Mouse (Mus musculus) MEL (cell line): ENCODE data around the gene 2610528J11Rik. TPM values are rescaled to one million over a fixed set of nuclear protein-coding genes. Genes with fewer than 3 reads are reported as not detected.

Experiments used
- DNase-seq: peaks from one replicate; pipeline ENCODE4 v3.0.0; 2011; ENCODE audit warnings: low read depth, low spot score
- H3K27ac ChIP-seq: 2 replicates; pipeline ENCODE4 v1.5.1; 2012; ENCODE audit warnings: low read depth, mild to moderate bottlenecking, control low read depth, low read length, moderate library complexity; ENCODE audit not compliant: control insufficient read depth
- H3K27me3 ChIP-seq, 2 experiments: fragments of 150-350 bp in 1 of 2; sonication (generic) in 1 of 2; 2 replicates each; pipeline ENCODE4 v1.6.1; 2012; ENCODE audit warnings: low read length in 2 of 2, mild to moderate bottlenecking in 2 of 2, improper control_type of control experiment in 1 of 2, moderate library complexity in 1 of 2; ENCODE audit not compliant: insufficient read depth in 2 of 2, control insufficient read depth in 1 of 2
- H3K36me3 ChIP-seq, 2 experiments: 2 replicates each; pipeline ENCODE4 v1.6.1; 2012 to 2014; ENCODE audit warnings: low read length in 2 of 2, improper control_type of control experiment in 1 of 2, inconsistent platforms in 1 of 2, mild to moderate bottlenecking in 1 of 2; ENCODE audit not compliant: insufficient read depth in 2 of 2, control insufficient read depth in 1 of 2
- H3K4me1 ChIP-seq, 2 experiments: fragments of 150-350 bp in 1 of 2; sonication (generic) in 1 of 2; 2 replicates each; pipeline ENCODE4 v1.6.1; 2012; ENCODE audit warnings: low read length in 2 of 2, improper control_type of control experiment in 1 of 2, mild to moderate bottlenecking in 1 of 2; ENCODE audit not compliant: insufficient read depth in 2 of 2, control insufficient read depth in 1 of 2
- H3K4me3 ChIP-seq, 2 experiments: fragments of 150-350 bp in 1 of 2; sonication (generic) in 1 of 2; 2 replicates each; pipeline ENCODE4 v1.5.1; 2012; ENCODE audit warnings: low read depth in 2 of 2, low read length in 2 of 2, mild to moderate bottlenecking in 2 of 2, moderate library complexity in 2 of 2, control low read depth in 1 of 2, improper control_type of control experiment in 1 of 2; ENCODE audit not compliant: control insufficient read depth in 1 of 2, insufficient read depth in 1 of 2
- H3K79me2 ChIP-seq: 2 replicates; pipeline ENCODE4 v1.6.1; 2012; ENCODE audit warnings: mild to moderate bottlenecking, low read length, moderate library complexity; ENCODE audit not compliant: control insufficient read depth, poor library complexity, insufficient read depth
- H3K9ac ChIP-seq: 2 replicates; pipeline ENCODE4 v1.6.1; 2012; ENCODE audit warnings: low read depth, mild to moderate bottlenecking, control low read depth, low read length, moderate library complexity; ENCODE audit not compliant: control insufficient read depth, poor library complexity, severe bottlenecking
- H3K9me3 ChIP-seq: fragments of 150-350 bp; sonication (generic); replicated peaks from 2 replicates; pipeline ENCODE4 v1.6.1; 2012; ENCODE audit warnings: mild to moderate bottlenecking, low read length, improper control_type of control experiment, moderate library complexity; ENCODE audit not compliant: insufficient read depth
- CTCF ChIP-seq, 3 experiments: IDR thresholded peaks in 2 of 3; conservative IDR thresholded peaks in 1 of 3; 2 replicates each; pipeline ENCODE4 v1.5.1; 2011 to 2012; ENCODE audit warnings: low read length in 3 of 3, low read depth in 2 of 3, mild to moderate bottlenecking in 2 of 3, improper control_type of control experiment in 1 of 3, inconsistent platforms in 1 of 3, mixed read lengths in 1 of 3, moderate library complexity in 1 of 3; ENCODE audit not compliant: control insufficient read depth in 1 of 3, insufficient read depth in 1 of 3, poor library complexity in 1 of 3, severe bottlenecking in 1 of 3
- E2F4 ChIP-seq: IDR thresholded peaks from 2 replicates; pipeline ENCODE4 v1.6.1; 2011; ENCODE audit warnings: low read depth, low read length, improper control_type of control experiment, borderline replicate concordance
- ELF1 ChIP-seq: IDR thresholded peaks from 2 replicates; pipeline ENCODE4 v1.6.1; 2014; ENCODE audit warnings: low read depth, mild to moderate bottlenecking, inconsistent platforms, low read length, improper control_type of control experiment, moderate library complexity
- EP300 ChIP-seq, 2 experiments: IDR thresholded peaks; 2 replicates each; pipeline ENCODE4 v1.6.1; 2011; ENCODE audit warnings: improper control_type of control experiment in 2 of 2, low read length in 2 of 2, low read depth in 1 of 2, mild to moderate bottlenecking in 1 of 2
- ETS1 ChIP-seq: IDR thresholded peaks from 2 replicates; pipeline ENCODE4 v1.6.1; 2012; ENCODE audit warnings: low read depth, mild to moderate bottlenecking, inconsistent platforms, low read length, improper control_type of control experiment, moderate library complexity
- GATA1 ChIP-seq: IDR thresholded peaks from 2 replicates; pipeline ENCODE4 v1.6.1; 2011; ENCODE audit warnings: low read depth, low read length, improper control_type of control experiment
- HCFC1 ChIP-seq: IDR thresholded peaks from 2 replicates; pipeline ENCODE4 v1.6.1; 2012; ENCODE audit warnings: low read depth, mild to moderate bottlenecking, inconsistent platforms, low read length, improper control_type of control experiment, moderate library complexity
- MAFK ChIP-seq: IDR thresholded peaks from 2 replicates; pipeline ENCODE4 v1.6.1; 2011; ENCODE audit warnings: low read depth, mild to moderate bottlenecking, low read length, improper control_type of control experiment, borderline replicate concordance
- MAZ ChIP-seq: IDR thresholded peaks from 2 replicates; pipeline ENCODE4 v1.6.1; 2012; ENCODE audit warnings: low read depth, mild to moderate bottlenecking, inconsistent platforms, low read length, improper control_type of control experiment
- MEF2A ChIP-seq: IDR thresholded peaks from 2 replicates; pipeline ENCODE4 v1.6.1; 2014; ENCODE audit warnings: low read depth, mild to moderate bottlenecking, inconsistent platforms, low read length, improper control_type of control experiment; ENCODE audit not compliant: poor library complexity, insufficient replicate concordance, severe bottlenecking; ENCODE audit errors: extremely low read depth
- MXI1 ChIP-seq: IDR thresholded peaks from 2 replicates; pipeline ENCODE4 v1.6.1; 2011; ENCODE audit warnings: mild to moderate bottlenecking, low read depth, low read length, improper control_type of control experiment
- POLR2A ChIP-seq, 2 experiments: IDR thresholded peaks; 2 replicates each; pipeline ENCODE4 v1.6.1; 2011 to 2012; ENCODE audit warnings: low read length in 2 of 2, mild to moderate bottlenecking in 2 of 2, control low read depth in 1 of 2, improper control_type of control experiment in 1 of 2, low read depth in 1 of 2, moderate library complexity in 1 of 2; ENCODE audit not compliant: control insufficient read depth in 1 of 2, insufficient read depth in 1 of 2, poor library complexity in 1 of 2
- RAD21 ChIP-seq: IDR thresholded peaks from 2 replicates; pipeline ENCODE4 v1.6.1; 2011; ENCODE audit warnings: mild to moderate bottlenecking, low read depth, low read length, improper control_type of control experiment
- RCOR1 ChIP-seq: IDR thresholded peaks from 2 replicates; pipeline ENCODE4 v1.6.1; 2012; ENCODE audit warnings: low read depth, mild to moderate bottlenecking, inconsistent platforms, low read length, improper control_type of control experiment
- SIN3A ChIP-seq: IDR thresholded peaks from 2 replicates; pipeline ENCODE4 v1.6.1; 2012; ENCODE audit warnings: low read length, improper control_type of control experiment, inconsistent platforms
- SMC3 ChIP-seq: IDR thresholded peaks from 2 replicates; pipeline ENCODE4 v1.6.1; 2011; ENCODE audit warnings: low read depth, low read length, improper control_type of control experiment
- TAL1 ChIP-seq: IDR thresholded peaks from 2 replicates; pipeline ENCODE4 v1.6.1; 2012; ENCODE audit warnings: mild to moderate bottlenecking, inconsistent platforms, low read length, moderate library complexity, mixed read lengths
- TCF12 ChIP-seq: IDR thresholded peaks from 2 replicates; pipeline ENCODE4 v1.6.1; 2014; ENCODE audit warnings: low read depth, mild to moderate bottlenecking, inconsistent platforms, low read length, improper control_type of control experiment, moderate library complexity
- USF1 ChIP-seq: IDR thresholded peaks from 2 replicates; pipeline ENCODE4 v1.6.1; 2014; ENCODE audit warnings: low read depth, mild to moderate bottlenecking, inconsistent platforms, low read length, improper control_type of control experiment, moderate library complexity
- USF2 ChIP-seq, 2 experiments: IDR thresholded peaks; 2 replicates each; pipeline ENCODE4 v1.6.1; 2011 to 2012; ENCODE audit warnings: improper control_type of control experiment in 2 of 2, low read length in 2 of 2, borderline replicate concordance in 1 of 2, inconsistent platforms in 1 of 2, low read depth in 1 of 2, mild to moderate bottlenecking in 1 of 2; ENCODE audit not compliant: insufficient read depth in 1 of 2
- ZC3H11A ChIP-seq: IDR thresholded peaks from 2 replicates; pipeline ENCODE4 v1.6.1; 2012; ENCODE audit warnings: low read depth, mild to moderate bottlenecking, inconsistent platforms, low read length, improper control_type of control experiment
- ZMIZ1 ChIP-seq: IDR thresholded peaks from 2 replicates; pipeline ENCODE4 v1.6.1; 2012; ENCODE audit warnings: low read depth, mild to moderate bottlenecking, inconsistent platforms, low read length, improper control_type of control experiment, moderate library complexity
- ZNF384 ChIP-seq: IDR thresholded peaks from 2 replicates; pipeline ENCODE4 v1.6.1; 2012; ENCODE audit warnings: low read depth, mild to moderate bottlenecking, inconsistent platforms, low read length, improper control_type of control experiment
- polyA plus RNA-seq, 2 experiments: library from polyadenylated mRNA; stranded (reverse) in 1 of 2; unstranded in 1 of 2; fragments of >175 nt in 1 of 2; fragments of >200 nt in 1 of 2; gene quantifications; 2 replicates each; pipeline versions ENCODE4 v1.2.1 to v1.2.4; 2012; ENCODE audit warnings: low replicate concordance in 2 of 2, low read depth in 1 of 2; ENCODE audit not compliant: insufficient read length in 2 of 2, insufficient read depth in 1 of 2, missing spikeins in 1 of 2
- total RNA-seq: library from RNA; depleted of rRNA; stranded (reverse); fragments of 300-350 nt; gene quantifications from 2 replicates; pipeline ENCODE4 v1.2.3, GENCODE M21; 2012

Gene 2610528J11Rik
- total and polyA plus RNA-seq, 3 experiments: not detected

GRCm38 (mm10) chr4:118566161-118566676 lies 39.4 kb downstream of the 2610528J11Rik start:
- Histone ChIP-seq H3K27ac (no peak overlapping the region), H3K27me3 (peaks cover 0 to 2% of the 10 kb centered on the region in 2 experiments; a peak in 1 of 4 replicates), H3K9ac (no peak overlapping the region), H3K36me3 (peaks cover 0 to 4% of the 10 kb centered on the region in 2 experiments; a peak in 1 of 4 replicates), H3K9me3 (no peaks in the 10 kb centered on the region), H3K79me2 (no peaks in the 10 kb centered on the region), H3K4me3 (no peak overlapping the region), H3K4me1 (peaks cover 0 to 28% of the 10 kb centered on the region in 2 experiments; a peak in 3 of 4 replicates)
- TF ChIP-seq ZNF384 (0 out of 2 replicates have a peak, but pooled peaks have one; percentile 36), CTCF (IDR thresholded peaks at IDR 0.05 in 2 of 3, conservative IDR thresholded peaks at IDR 0.05 in 1 of 3; ENCODE audit: control insufficient read depth in 1 of 3, insufficient read depth in 1 of 3, low read depth in 2 of 3, low read length in 3 of 3, poor library complexity in 1 of 3, severe bottlenecking in 1 of 3) (peak in 2 of 3 experiments; percentile 94 to 100; a peak in 5 of 6 replicates), MAFK (no peak), RAD21 (peak; percentile 81), E2F4 (no peak), POLR2A (IDR thresholded peaks at IDR 0.05; ENCODE audit: control insufficient read depth in 1 of 2, insufficient read depth in 1 of 2, low read depth in 1 of 2, low read length in 2 of 2, poor library complexity in 1 of 2) (no peak), ZC3H11A (peak; percentile 75), SMC3 (peak; percentile 81), HCFC1 (0 out of 2 replicates have a peak, but pooled peaks have one; percentile 25)
- peak; percentile 76 for DNase-seq

GRCm38 (mm10) chr4:118568709-118569108 lies 41.9 kb downstream of the 2610528J11Rik start:
- Histone ChIP-seq H3K36me3 (peaks cover 0 to 4% of the 10 kb centered on the region in 2 experiments; a peak in 1 of 4 replicates), H3K9ac (no peak overlapping the region), H3K27ac (no peak overlapping the region), H3K27me3 (no peaks in the 10 kb centered on the region), H3K4me1 (peaks cover 0 to 28% of the 10 kb centered on the region in 2 experiments; a peak in 3 of 4 replicates), H3K9me3 (no peaks in the 10 kb centered on the region), H3K79me2 (no peaks in the 10 kb centered on the region), H3K4me3 (no peak overlapping the region)
- DNase-seq: peak; percentile 80
- TF ChIP-seq ZMIZ1: peak; percentile 62; the same call in 1 of the 2 replicates
- TF ChIP-seq MAZ: 0 out of 2 replicates have a peak, but pooled peaks have one; percentile 62
- TF ChIP-seq USF1: no peak
- peak; percentile 86 to 91 for TF ChIP-seq EP300 (IDR thresholded peaks at IDR 0.05; ENCODE audit: low read depth in 1 of 2, low read length in 2 of 2)
- TF ChIP-seq SMC3: no peak
- peak; percentile 35; the same call in 1 of the 2 replicates for TF ChIP-seq MEF2A
- TF ChIP-seq MXI1: peak; percentile 43; the same call in 1 of the 2 replicates
- TF ChIP-seq TCF12: peak; percentile 97
- peak; percentile 39; the same call in 1 of the 2 replicates for TF ChIP-seq SIN3A
- TF ChIP-seq USF2 (IDR thresholded peaks at IDR 0.05; ENCODE audit: borderline replicate concordance in 1 of 2, insufficient read depth in 1 of 2, low read depth in 1 of 2, low read length in 2 of 2): no peak
- TF ChIP-seq TAL1: peak; percentile 93
- TF ChIP-seq RCOR1: peak; percentile 83
- TF ChIP-seq ETS1: peak; percentile 68
- no peak for TF ChIP-seq ELF1
- peak; percentile 89 for TF ChIP-seq GATA1
